Mouse (Mus musculus): Measurements from ENCODE around the gene Spata31d1a.

- TF ChIP-seq CTCF (IDR thresholded peaks at IDR 0.05; ENCODE audit: low read depth) (no peak), EP300 (IDR thresholded peaks at IDR 0.05; ENCODE audit: low read depth) (no peak)
Measured at GRCm38 (mm10) chr13:59691478-59691877, 18.7 kb downstream of the Spata31d1a start.
